Mouse (Mus musculus) skeletal muscle tissue, postnatal 0 days (tissue): ENCODE measurements around the gene Tulp4. TPM values are rescaled to one million over a fixed set of nuclear protein-coding genes. Genes with fewer than 3 reads are reported as not detected.

Experiments
- microRNA-seq, 2 experiments: library from miRNA; unstranded; fragments of <30 nt; microRNA quantifications; one replicate each; pipeline ENCODE4; 2016
- polyA plus RNA-seq: library from polyadenylated mRNA; unstranded; fragments of >200 nt; fragmentation: Nextera tagmentation; extraction: Ambion mirVana; gene quantifications from 2 replicates; pipeline ENCODE4 v1.2.1, GENCODE M21; 2015

The Tulp4 gene
- 45.3 and 49.1 TPM in 2 replicates for polyA plus RNA-seq

DNA sequence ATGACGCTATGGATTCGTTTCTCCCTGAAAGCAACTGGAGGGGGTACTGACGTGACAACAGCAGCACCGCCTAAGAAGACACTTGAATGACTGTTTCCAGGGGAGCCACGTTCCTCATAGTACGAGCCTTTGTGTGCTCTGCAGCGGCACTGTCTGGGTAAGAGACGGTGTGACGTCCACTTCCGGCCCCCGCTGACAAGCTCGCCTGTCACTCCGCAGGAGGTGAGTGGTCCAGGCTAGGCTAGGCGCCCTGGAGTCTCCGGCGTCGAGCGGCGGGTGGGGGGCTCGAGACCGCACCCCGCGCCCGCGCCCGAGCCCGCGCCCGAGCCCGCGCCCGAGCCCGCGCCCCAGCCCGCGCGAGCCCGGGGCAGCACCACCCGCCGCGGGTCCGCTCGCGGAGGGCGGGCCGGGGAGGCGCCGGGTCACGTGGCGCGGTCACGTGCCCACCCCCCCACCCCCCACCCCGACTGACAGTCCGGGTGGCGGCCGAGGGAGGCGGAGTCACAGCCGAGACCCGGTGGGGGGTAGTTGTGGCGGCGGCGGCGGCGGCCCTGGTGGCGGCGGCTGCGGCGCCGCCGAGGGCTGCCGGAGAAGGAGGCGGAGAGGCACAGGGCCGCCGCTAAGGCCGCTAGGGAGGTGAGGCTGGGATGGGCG, at the start of gene Tulp4:
TSS of gene Tulp4 (plus strand) at position 77 of the 654 bp plus-strand sequence.

DNA sequence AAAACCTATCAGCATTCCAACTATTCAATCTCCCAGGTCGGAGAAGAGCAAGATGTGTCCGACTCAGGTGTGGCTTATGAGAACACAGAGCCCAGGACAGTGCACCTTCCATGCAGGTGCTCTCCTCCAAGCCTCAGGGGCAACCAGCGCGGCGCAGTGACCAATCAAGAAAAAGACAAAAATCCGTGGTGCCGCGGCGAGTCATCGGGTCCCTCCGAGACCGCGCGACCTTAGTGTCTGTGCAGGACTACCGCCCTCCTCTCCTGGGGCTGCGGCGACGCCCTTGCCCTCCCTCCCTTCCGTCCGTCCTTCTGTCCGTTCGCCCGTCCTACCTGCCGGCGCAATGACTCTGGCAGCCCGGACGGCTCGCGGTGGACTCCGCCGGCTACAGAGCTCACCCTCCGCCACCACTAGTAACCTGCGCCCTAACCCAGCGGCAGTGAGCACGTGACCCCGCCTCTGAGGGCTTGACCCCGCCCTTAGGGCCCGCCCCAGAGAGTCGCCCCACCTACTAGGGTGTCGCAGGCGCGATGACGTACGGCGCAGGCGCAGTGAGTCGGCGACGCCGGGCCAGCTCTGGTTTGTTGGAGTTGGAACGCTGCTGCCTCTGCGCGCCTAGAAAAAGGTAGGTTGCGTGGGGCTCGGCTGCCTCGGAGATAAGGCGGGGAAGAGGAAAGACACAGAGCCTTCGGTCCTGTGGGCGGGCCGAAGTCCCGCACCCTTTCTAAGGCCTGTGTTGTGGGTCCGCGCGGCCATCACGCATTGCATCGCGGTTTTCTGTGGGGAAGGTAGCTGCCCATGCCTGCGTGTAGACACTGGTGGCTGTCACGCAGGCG, 26.7 kb upstream of the Tulp4 start, which contains the start of the genes Serac1 and Gtf2h5:
TSS of gene Serac1 (minus strand) at position 455 of the 836 bp plus-strand sequence.
TSS of gene Gtf2h5 (plus strand) at position 500 of the 836 bp plus-strand sequence.

GRCm38 (mm10) chr17:6256400-6257069, 150.3 kb downstream of the Tulp4 start, which contains the start of gene Tmem181a:
Gene Tmem181a (plus strand): TSS chr17:6256860.

Small RNA genes within 50 kb of the gene (microRNA-seq; reads per million reads assigned to microRNA genes)
- gene Gm22774 = 0 reads per million in 2 experiments

Other genes starting within 250 kb of the Tulp4 start
- 8.4 and 12.3 TPM in 2 replicates for gene Synj2, start 165.2 kb upstream of the Tulp4 start, polyA plus RNA-seq
- gene Serac1, start 26.7 kb upstream of the Tulp4 start, polyA plus RNA-seq = 6.6 and 8.1 TPM in 2 replicates
- gene Gtf2h5, start 26.7 kb upstream of the Tulp4 start, polyA plus RNA-seq = 147 and 156 TPM in 2 replicates
- 7.1 and 7.8 TPM in 2 replicates for gene Tmem181a, start 150.4 kb downstream of the Tulp4 start, polyA plus RNA-seq
- gene Dynlt1a, start 211.1 kb downstream of the Tulp4 start, polyA plus RNA-seq = 5.0 and 7.2 TPM in 2 replicates